Mouse (Mus musculus) forebrain, embryonic 16.5 days (tissue): ENCODE results near the gene Spatc1l. TPM values are rescaled to one million over a fixed set of nuclear protein-coding genes. Genes with fewer than 3 reads are reported as not detected.

Experiments used
- ATAC-seq: fragments of 200-750 bp; cut with Nextera tagmentation; 2 replicates; pipeline ENCODE4 v1.8.0; 2017; ENCODE audit warnings: mild to moderate bottlenecking, moderate library complexity
- H3K27ac ChIP-seq: fragments of 300-500 bp; sonication (generic); 2 replicates; pipeline ENCODE4 v1.5.1; 2014; ENCODE audit warnings: low read length, control low read depth
- H3K27me3 ChIP-seq: fragments of 300-500 bp; sonication (generic); replicated peaks from 2 replicates; pipeline ENCODE4 v1.6.1; 2014; ENCODE audit warnings: low read length; ENCODE audit not compliant: control insufficient read depth, insufficient read depth
- H3K36me3 ChIP-seq: fragments of 300-500 bp; sonication (generic); 2 replicates; pipeline ENCODE4 v1.6.1; 2014; ENCODE audit not compliant: control insufficient read depth, insufficient read depth
- H3K4me1 ChIP-seq: fragments of 300-500 bp; sonication (generic); replicated peaks from 2 replicates; pipeline ENCODE4 v1.6.1; 2014; ENCODE audit warnings: low read length; ENCODE audit not compliant: control insufficient read depth, insufficient read depth
- H3K4me2 ChIP-seq: fragments of 300-500 bp; sonication (generic); 2 replicates; pipeline ENCODE4 v1.6.1; 2014; ENCODE audit warnings: mild to moderate bottlenecking, low read length, control low read depth
- H3K4me3 ChIP-seq: fragments of 300-500 bp; sonication (generic); replicated peaks from 2 replicates; pipeline ENCODE4 v1.5.1; 2014; ENCODE audit warnings: mild to moderate bottlenecking, low read length, control low read depth
- H3K9ac ChIP-seq: fragments of 300-500 bp; sonication (generic); replicated peaks from 2 replicates; pipeline ENCODE4 v1.6.1; 2014; ENCODE audit warnings: low read depth, low read length, control low read depth
- H3K9me3 ChIP-seq: fragments of 300-500 bp; sonication (generic); 2 replicates; pipeline ENCODE4 v1.6.1; 2016; ENCODE audit warnings: low read length; ENCODE audit not compliant: control insufficient read depth
- WGBS: fragments of 180-500 bp; shearing (Covaris S2); extraction: QIAGEN DNeasy Blood & Tissue Kit; methylation state at CpG from one replicate; pipeline ENCODE4 v1.1.7; 2014; 5-methylcytosine and 5-hydroxymethylcytosine counted together
- polyA plus RNA-seq: library from polyadenylated mRNA; unstranded; fragments of >200 nt; fragmentation: Nextera tagmentation; extraction: Ambion mirVana; gene quantifications from 2 replicates; pipeline ENCODE4 v1.2.1, GENCODE M21; 2015

The Spatc1l gene
- 0.24 TPM in 1 of 2 replicates, not detected in the other for polyA plus RNA-seq

DNA sequence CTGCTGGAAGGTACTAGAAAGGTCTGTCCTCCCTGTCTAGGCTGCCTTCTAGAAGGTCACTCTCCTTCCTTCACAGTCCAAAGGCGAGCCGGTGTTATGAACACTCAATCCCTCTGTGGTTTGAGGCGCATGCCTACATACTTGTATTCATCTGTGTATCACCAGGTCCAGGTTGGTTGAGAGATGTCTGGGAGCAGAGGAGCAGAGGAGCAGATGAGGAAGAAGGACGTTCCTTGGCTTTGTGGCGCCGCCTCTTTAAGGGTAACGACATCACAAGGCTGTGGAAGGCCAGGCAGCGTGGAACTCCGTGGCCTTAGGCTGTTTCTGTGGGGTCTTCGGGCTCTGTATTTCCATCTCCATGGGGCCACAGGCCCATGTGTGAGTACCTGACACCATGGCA lies at the start of gene Spatc1l:
Gene Spatc1l, plus strand, starts transcription at position 301 of the 400 bp plus-strand sequence.
- no peak within 1 kb of the TSS for H3K4me2 ChIP-seq
- H3K4me1 ChIP-seq = no peaks in the 10 kb centered on the region
- ATAC-seq = no peak
- WGBS = 88% methylated on average over 10 of the region's 10 CpGs
- H3K36me3 ChIP-seq = no peaks in the 10 kb centered on the region
- no peaks in the 10 kb centered on the region for H3K9me3 ChIP-seq
- H3K27ac ChIP-seq = no peak within 1 kb of the TSS
- H3K27me3 ChIP-seq = no peaks in the 10 kb centered on the region
- H3K9ac ChIP-seq = no peak within 1 kb of the TSS
- H3K4me3 ChIP-seq = no peak within 1 kb of the TSS

DNA sequence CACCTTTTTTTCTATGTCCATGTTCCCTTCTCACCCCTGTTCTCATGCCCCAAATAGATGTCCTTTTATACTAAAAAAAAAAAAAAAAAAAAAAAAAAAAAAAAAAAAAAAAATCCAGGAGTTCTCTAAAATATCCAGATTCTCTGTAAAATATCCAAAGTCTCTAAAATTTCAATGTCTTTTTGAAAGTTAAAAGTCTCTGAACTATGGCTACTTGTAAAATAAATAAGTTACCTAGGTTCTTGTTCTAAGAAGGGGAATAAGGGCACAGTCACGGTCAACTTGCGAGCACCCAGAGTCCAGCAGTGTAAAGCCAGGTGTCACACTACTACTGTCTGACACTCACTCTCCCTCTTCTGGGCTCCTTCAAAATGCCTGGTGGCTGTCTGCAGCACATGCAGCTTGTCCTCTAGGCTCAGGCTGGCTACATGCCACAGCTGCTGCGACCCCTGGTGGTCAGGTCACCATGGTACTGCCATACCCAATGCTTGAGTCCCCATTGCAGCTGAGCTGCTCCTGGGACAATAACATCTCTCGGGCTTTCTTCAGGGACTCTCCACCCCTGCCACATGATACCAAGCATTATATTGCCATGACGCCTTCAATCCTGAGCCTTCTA lies 49.0 kb upstream of the Spatc1l start:
- Histone ChIP-seq H3K36me3 (peaks cover 32% of the 10 kb centered on the region), H3K4me3 (no peak overlapping the region), H3K9me3 (no peaks in the 10 kb centered on the region), H3K4me2 (no peak overlapping the region), H3K27ac (no peak overlapping the region), H3K27me3 (no peaks in the 10 kb centered on the region), H3K4me1 (no peaks in the 10 kb centered on the region), H3K9ac (no peak overlapping the region)
- peak; percentile 65 for ATAC-seq
- 41% methylated on average over 5 of the region's 5 CpGs for whole genome bisulfite sequencing

DNA sequence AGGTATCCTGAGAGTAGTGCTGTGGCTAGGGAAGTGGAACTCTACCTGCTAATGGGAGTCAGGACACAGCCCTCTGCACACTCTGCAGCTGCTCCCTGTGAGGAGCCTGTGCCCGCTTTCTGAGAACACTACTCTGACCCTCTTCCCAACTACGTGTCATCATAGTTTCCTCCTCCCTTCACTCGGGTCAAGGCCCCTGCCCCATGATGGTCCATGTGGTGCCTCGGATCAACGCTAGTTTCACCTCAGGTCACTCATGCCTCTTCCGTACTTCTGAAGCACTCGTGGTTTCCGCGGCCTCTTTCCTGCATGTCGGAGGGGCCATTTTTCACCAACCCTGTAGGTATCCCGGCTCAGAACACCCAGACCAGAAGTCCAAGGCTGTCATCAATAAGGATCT lies 31.1 kb upstream of the Spatc1l start:
- peak overlapping the region; percentile 24; the same call in 1 of the 2 replicates for H3K27ac ChIP-seq
- WGBS = 2% methylated on average over 11 of the region's 11 CpGs

DNA sequence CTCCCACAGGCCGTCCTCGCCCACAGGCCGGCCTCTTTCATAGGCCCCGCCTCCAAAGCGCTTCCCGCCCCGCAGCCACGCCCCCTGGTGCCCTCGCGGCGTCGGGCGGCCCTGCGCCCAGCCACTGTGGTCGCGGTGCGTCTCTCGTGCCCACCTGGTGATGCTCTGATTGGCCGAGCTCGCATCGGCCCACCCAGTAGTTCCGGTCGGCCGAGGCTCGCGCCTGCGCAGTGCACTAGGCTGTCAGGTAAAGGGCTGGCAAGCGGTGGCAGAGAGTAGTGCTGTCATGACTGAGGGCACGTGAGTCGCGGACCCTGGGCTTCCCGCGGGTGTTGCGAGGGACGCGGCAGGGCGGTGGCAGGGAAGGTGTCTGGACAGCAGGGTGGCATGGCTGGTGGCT lies 30.7 kb upstream of the Spatc1l start, which contains the start of gene Lss:
Gene Lss, plus strand, starts transcription at position 214 of the 400 bp plus-strand sequence.
- H3K27ac ChIP-seq = peak within 1 kb of the TSS; percentile 80
- no peaks in the 10 kb centered on the region for H3K9me3 ChIP-seq
- WGBS = 0% methylated on average over 37 of the region's 37 CpGs
- H3K4me3 ChIP-seq = peak within 1 kb of the TSS; percentile 66
- H3K4me1 ChIP-seq = peaks cover 15% of the 10 kb centered on the region
- peak within 1 kb of the TSS; percentile 73 for H3K9ac ChIP-seq
- H3K4me2 ChIP-seq = peak within 1 kb of the TSS; percentile 81
- peak; percentile 99 for ATAC-seq
- H3K36me3 ChIP-seq = peaks cover 14% of the 10 kb centered on the region
- H3K27me3 ChIP-seq = no peaks in the 10 kb centered on the region

More for the DNA sequence above, 31.1 kb upstream of the Spatc1l start:
- Histone ChIP-seq H3K27me3 (no peaks in the 10 kb centered on the region), H3K4me2 (peak overlapping the region; percentile 81), H3K9me3 (no peaks in the 10 kb centered on the region), H3K4me3 (peak overlapping the region; percentile 66), H3K36me3 (peaks cover 11% of the 10 kb centered on the region), H3K4me1 (peaks cover 15% of the 10 kb centered on the region), H3K9ac (peak overlapping the region; percentile 73)
- no peak; the same call in 1 of the 2 replicates for ATAC-seq

DNA sequence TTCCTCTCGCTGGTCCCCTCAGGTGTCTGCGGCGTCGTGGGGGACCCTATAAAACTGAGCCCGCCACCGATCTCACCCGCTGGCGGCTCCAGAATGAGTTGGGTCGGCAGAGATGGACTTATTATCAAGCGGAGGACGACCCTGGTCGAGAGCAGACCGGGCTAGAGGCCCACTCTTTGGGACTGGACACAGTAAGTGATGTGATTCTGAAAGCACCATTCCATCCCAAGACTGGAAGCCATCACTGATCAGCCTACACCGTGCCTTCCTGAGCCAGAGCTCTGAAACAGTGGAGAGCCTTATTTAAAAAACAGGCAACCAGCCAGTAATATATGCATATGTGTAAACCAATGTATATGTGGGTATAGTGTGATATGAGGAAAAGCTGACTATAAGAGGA lies 30.2 kb upstream of the Spatc1l start:
- H3K4me3 ChIP-seq = peak overlapping the region; percentile 66
- peaks cover 16% of the 10 kb centered on the region for H3K36me3 ChIP-seq
- H3K9me3 ChIP-seq = no peaks in the 10 kb centered on the region
- H3K4me2 ChIP-seq = peak overlapping the region; percentile 81
- H3K9ac ChIP-seq = peak overlapping the region; percentile 73
- H3K27me3 ChIP-seq = no peaks in the 10 kb centered on the region
- under 1% methylated on average over 14 of the region's 14 CpGs for WGBS
- peak overlapping the region; percentile 80 for H3K27ac ChIP-seq
- ATAC-seq = peak; percentile 11
- peaks cover 15% of the 10 kb centered on the region for H3K4me1 ChIP-seq

DNA sequence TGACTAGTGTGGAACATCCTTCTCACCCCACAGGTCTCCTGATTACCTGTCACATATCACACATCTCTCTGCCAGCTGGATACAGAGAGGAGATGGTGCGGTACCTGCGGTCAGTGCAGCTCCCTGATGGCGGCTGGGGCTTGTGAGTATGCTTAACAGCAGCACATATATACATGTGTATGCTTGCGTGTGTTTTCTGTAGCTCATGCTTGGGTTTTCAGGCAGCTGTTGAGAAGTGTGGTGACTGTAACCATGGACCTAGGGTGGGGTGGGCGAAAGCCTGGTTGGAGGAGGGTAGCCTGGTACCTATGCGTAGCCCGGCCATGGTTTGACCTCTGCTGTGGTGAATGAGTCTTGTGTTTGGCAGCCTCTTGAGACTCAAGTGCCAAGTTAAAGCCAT lies 26.5 kb upstream of the Spatc1l start:
- Histone ChIP-seq H3K36me3 (peaks cover 38% of the 10 kb centered on the region), H3K4me1 (peaks cover 14% of the 10 kb centered on the region), H3K4me3 (no peak overlapping the region), H3K4me2 (no peak overlapping the region), H3K27me3 (no peaks in the 10 kb centered on the region), H3K9me3 (no peaks in the 10 kb centered on the region), H3K9ac (no peak overlapping the region), H3K27ac (no peak overlapping the region)
- ATAC-seq = no peak
- WGBS = 98% methylated on average over 7 of the region's 7 CpGs

DNA sequence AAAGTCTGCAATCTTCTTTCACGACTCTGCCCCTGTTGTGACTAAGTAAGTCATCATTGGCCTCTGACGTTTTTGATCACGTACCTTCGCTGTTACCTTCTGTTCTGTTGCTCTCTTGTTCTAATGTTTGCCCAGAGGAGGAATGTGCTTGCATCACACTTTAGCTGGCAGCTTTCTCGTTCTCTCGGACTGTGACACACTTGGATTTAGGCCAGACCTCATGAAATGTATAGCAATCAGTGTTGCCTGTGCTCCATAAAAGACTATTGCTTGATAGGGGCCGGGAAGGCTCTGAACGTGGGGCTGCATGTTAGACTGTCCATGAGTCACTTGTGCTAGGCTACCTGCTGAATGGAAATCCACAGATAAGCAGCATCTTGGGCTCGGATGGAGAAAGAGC lies 24.5 kb upstream of the Spatc1l start:
- WGBS = 72% methylated on average over 9 of the region's 9 CpGs
- peaks cover 5% of the 10 kb centered on the region for H3K4me1 ChIP-seq
- H3K9ac ChIP-seq = no peak overlapping the region
- no peak overlapping the region for H3K4me2 ChIP-seq
- peaks cover 50% of the 10 kb centered on the region for H3K36me3 ChIP-seq
- no peak overlapping the region for H3K4me3 ChIP-seq
- H3K9me3 ChIP-seq = no peaks in the 10 kb centered on the region
- H3K27ac ChIP-seq = no peak overlapping the region
- no peaks in the 10 kb centered on the region for H3K27me3 ChIP-seq
- ATAC-seq = no peak

DNA sequence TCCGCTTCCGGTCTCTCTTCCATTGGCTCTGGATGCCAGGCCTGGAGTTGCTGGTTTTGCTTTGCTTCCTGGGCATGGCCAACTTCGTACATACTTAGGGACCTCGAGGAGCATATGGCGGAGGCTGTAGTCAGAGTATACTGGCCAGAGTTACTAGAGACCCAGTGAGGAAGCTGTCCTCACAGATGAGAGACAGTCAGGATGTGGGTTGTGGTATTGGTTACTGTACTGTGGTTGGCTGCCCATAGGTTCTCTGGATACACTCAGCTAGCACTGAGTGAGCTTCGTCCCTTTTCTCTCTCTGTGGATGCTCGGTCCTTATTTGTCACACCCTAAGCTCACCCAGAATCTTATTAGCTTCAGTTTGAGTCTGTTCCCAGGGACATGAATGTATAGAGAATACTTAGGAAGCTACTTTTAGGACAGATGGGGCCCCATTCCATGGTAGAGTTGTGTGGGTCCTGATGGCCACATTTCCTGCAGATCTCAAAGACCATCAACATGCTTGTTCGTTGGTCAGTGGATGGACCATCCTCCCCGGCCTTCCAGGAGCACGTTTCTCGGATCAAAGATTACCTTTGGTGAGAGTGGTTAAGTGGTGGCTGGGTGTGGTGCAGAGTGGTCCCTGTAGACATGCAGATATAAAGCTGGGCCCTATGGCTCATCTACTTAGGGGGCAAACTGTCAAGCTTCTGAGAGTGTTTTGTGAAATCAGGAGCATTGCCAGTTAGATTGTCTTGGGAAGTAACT lies 20.6 kb upstream of the Spatc1l start:
- Histone ChIP-seq H3K4me3 (no peak overlapping the region), H3K4me1 (no peaks in the 10 kb centered on the region), H3K9ac (no peak overlapping the region), H3K4me2 (no peak overlapping the region), H3K36me3 (peaks cover 46% of the 10 kb centered on the region), H3K9me3 (no peaks in the 10 kb centered on the region), H3K27ac (no peak overlapping the region), H3K27me3 (no peaks in the 10 kb centered on the region)
- WGBS = 95% methylated on average over 11 of the region's 11 CpGs
- no peak for ATAC-seq

DNA sequence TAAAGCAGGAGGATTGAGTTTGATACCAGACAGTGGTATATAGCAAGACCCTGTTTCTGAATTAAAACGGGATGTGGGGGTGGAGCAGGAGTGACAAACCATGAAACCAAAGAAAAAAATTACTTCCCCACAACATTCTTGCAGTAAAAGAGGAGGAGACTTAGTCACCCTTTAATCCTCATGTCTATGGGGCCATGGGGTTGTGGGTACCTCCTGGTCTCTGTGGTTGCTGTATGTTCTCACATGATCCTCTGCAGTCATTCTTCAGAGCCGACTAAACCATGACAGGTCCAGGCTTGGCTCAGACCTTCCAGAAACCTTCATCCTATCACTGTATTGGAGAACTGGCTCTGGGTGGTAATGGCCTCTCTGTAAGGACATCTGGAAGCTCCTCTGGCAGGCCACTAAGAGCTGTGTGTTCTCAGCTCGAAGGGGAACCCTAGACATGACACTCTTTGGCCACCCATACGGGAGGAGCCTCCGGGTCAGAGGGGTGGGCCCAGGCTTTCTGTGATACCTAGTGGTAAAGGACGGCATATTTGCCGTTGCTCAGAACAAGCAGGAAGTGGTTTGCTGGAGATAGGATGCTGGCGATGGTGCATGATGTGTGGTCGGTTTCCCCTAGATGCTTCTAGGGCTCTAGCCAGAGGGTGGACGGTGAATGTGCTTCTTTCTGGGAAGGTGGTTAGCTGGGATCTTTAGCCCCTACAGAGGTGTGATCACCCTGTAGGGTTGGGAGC lies 19.3 kb upstream of the Spatc1l start:
- Histone ChIP-seq H3K36me3 (peaks cover 50% of the 10 kb centered on the region), H3K9ac (no peak overlapping the region), H3K27me3 (no peaks in the 10 kb centered on the region), H3K4me2 (no peak overlapping the region), H3K4me1 (no peaks in the 10 kb centered on the region), H3K4me3 (no peak overlapping the region), H3K27ac (no peak overlapping the region), H3K9me3 (no peaks in the 10 kb centered on the region)
- ATAC-seq = no peak
- WGBS = 92% methylated on average over 10 of the region's 10 CpGs
